Mouse (Mus musculus): ENCODE data around the gene Rassf1. TPM values are rescaled to one million over a fixed set of nuclear protein-coding genes. Genes with fewer than 3 reads are reported as not detected.

Gene Rassf1
- polyA plus RNA-seq, 1 experiment from 2014 or later: 41.3 TPM

DNA sequence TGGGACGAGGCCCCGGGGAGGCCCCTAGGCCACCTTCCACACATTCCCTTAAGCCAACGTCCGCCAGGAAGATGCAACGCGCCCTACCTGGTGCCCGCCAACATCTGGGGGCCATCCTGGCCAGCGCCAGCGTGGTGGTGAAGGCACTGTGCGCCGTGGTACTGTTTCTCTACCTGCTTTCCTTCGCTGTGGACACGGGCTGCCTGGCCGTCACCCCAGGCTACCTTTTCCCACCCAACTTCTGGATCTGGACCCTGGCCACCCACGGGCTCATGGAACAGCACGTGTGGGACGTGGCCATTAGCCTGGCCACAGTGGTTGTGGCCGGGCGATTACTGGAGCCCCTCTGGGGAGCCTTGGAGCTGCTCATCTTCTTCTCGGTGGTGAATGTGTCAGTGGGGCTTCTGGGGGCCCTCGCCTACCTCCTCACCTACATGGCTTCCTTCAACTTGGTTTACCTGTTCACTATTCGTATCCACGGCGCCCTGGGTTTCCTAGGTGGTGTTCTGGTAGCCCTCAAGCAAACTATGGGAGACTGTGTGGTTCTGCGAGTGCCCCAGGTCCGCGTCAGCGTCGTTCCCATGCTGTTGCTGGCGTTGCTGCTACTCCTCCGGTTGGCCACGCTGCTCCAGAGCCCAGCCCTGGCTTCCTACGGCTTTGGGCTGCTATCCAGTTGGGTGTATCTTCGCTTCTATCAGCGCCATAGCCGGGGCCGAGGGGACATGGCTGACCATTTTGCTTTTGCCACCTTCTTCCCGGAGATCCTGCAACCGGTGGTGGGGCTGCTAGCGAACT is 16.8 kb upstream of the Rassf1 start:
- WGBS: 1% methylated on average over 40 of the region's 40 CpGs
- DNase-seq (ENCODE audit: low spot score) (no peak), ATAC-seq (ENCODE audit: insufficient read depth, low FRiP score, low TSS enrichment) (peak; percentile 15; the same call in 1 of the 2 replicates)
- Histone ChIP-seq H3K27me3 (ENCODE audit: control insufficient read depth, insufficient read depth, low read length) (no peaks in the 10 kb centered on the region), H3K4me3 (ENCODE audit: low read depth, low read length) (peak overlapping the region; percentile 68), H3K4me1 (ENCODE audit: control insufficient read depth, insufficient read depth, low read length) (peaks cover 27% of the 10 kb centered on the region), H3K4me2 (ENCODE audit: low read depth) (peak overlapping the region; percentile 100), H3K9me3 (ENCODE audit: control insufficient read depth, low read length) (no peaks in the 10 kb centered on the region), H3K9ac (ENCODE audit: low read length) (peak overlapping the region; percentile 82), H3K27ac (ENCODE audit: low read depth, low read length) (no peak overlapping the region), H3K36me3 (ENCODE audit: control insufficient read depth, insufficient read depth, low read length) (peaks cover 12% of the 10 kb centered on the region; the same call in 1 of the 2 replicates)

GRCm38 (mm10) chr9:107538231-107538630 is 13.1 kb upstream of the Rassf1 start:
- no peak overlapping the region for H3K27ac ChIP-seq (ENCODE audit: low read depth, low read length)
- DNase-seq (ENCODE audit: low spot score) (no peak), ATAC-seq (ENCODE audit: insufficient read depth, low FRiP score, low TSS enrichment) (no peak)
- H3K4me1 ChIP-seq (ENCODE audit: control insufficient read depth, insufficient read depth, low read length): peaks cover 40% of the 10 kb centered on the region
- H3K4me2 ChIP-seq (ENCODE audit: low read depth): no peak overlapping the region
- WGBS: 95% methylated on average over 7 of the region's 7 CpGs
- no peak overlapping the region for H3K9ac ChIP-seq (ENCODE audit: low read length)
- H3K4me3 ChIP-seq (ENCODE audit: low read depth, low read length): no peak overlapping the region
- H3K36me3 ChIP-seq (ENCODE audit: control insufficient read depth, insufficient read depth, low read length): peaks cover 15% of the 10 kb centered on the region; the same call in 1 of the 2 replicates
- no peaks in the 10 kb centered on the region for H3K9me3 ChIP-seq (ENCODE audit: control insufficient read depth, low read length)
- no peaks in the 10 kb centered on the region for H3K27me3 ChIP-seq (ENCODE audit: control insufficient read depth, insufficient read depth, low read length)

GRCm38 (mm10) chr9:107538711-107539110 is 12.6 kb upstream of the Rassf1 start:
- ATAC-seq (ENCODE audit: insufficient read depth, low FRiP score, low TSS enrichment) (no peak), DNase-seq (ENCODE audit: low spot score) (no peak)
- no peak overlapping the region for H3K4me2 ChIP-seq (ENCODE audit: low read depth)
- no peak overlapping the region for H3K4me3 ChIP-seq (ENCODE audit: low read depth, low read length)
- peaks cover 40% of the 10 kb centered on the region for H3K4me1 ChIP-seq (ENCODE audit: control insufficient read depth, insufficient read depth, low read length)
- H3K9me3 ChIP-seq (ENCODE audit: control insufficient read depth, low read length): no peaks in the 10 kb centered on the region
- no peaks in the 10 kb centered on the region for H3K27me3 ChIP-seq (ENCODE audit: control insufficient read depth, insufficient read depth, low read length)
- H3K27ac ChIP-seq (ENCODE audit: low read depth, low read length): no peak overlapping the region
- no peak overlapping the region for H3K9ac ChIP-seq (ENCODE audit: low read length)
- WGBS: 91% methylated on average over 3 of the region's 3 CpGs
- H3K36me3 ChIP-seq (ENCODE audit: control insufficient read depth, insufficient read depth, low read length): peaks cover 15% of the 10 kb centered on the region; the same call in 1 of the 2 replicates

GRCm38 (mm10) chr9:107539940-107540339 is 11.4 kb upstream of the Rassf1 start:
- ATAC-seq (ENCODE audit: insufficient read depth, low FRiP score, low TSS enrichment) (no peak), DNase-seq (ENCODE audit: low spot score) (no peak)
- no peak overlapping the region for H3K9ac ChIP-seq (ENCODE audit: low read length)
- H3K27me3 ChIP-seq (ENCODE audit: control insufficient read depth, insufficient read depth, low read length): no peaks in the 10 kb centered on the region
- WGBS: 94% methylated on average over 8 of the region's 8 CpGs
- no peak overlapping the region for H3K4me3 ChIP-seq (ENCODE audit: low read depth, low read length)
- no peaks in the 10 kb centered on the region for H3K9me3 ChIP-seq (ENCODE audit: control insufficient read depth, low read length)
- peaks cover 15% of the 10 kb centered on the region; the same call in 1 of the 2 replicates for H3K36me3 ChIP-seq (ENCODE audit: control insufficient read depth, insufficient read depth, low read length)
- H3K4me1 ChIP-seq (ENCODE audit: control insufficient read depth, insufficient read depth, low read length): peaks cover 35% of the 10 kb centered on the region
- no peak overlapping the region for H3K4me2 ChIP-seq (ENCODE audit: low read depth)
- no peak overlapping the region for H3K27ac ChIP-seq (ENCODE audit: low read depth, low read length)

GRCm38 (mm10) chr9:107540420-107540819 is 10.9 kb upstream of the Rassf1 start:
- Histone ChIP-seq H3K9ac (ENCODE audit: low read length) (no peak overlapping the region), H3K4me3 (ENCODE audit: low read depth, low read length) (no peak overlapping the region), H3K4me1 (ENCODE audit: control insufficient read depth, insufficient read depth, low read length) (peaks cover 30% of the 10 kb centered on the region), H3K27ac (ENCODE audit: low read depth, low read length) (no peak overlapping the region), H3K36me3 (ENCODE audit: control insufficient read depth, insufficient read depth, low read length) (peaks cover 16% of the 10 kb centered on the region), H3K27me3 (ENCODE audit: control insufficient read depth, insufficient read depth, low read length) (no peaks in the 10 kb centered on the region), H3K9me3 (ENCODE audit: control insufficient read depth, low read length) (no peaks in the 10 kb centered on the region), H3K4me2 (ENCODE audit: low read depth) (no peak overlapping the region)
- no peak for DNase-seq (ENCODE audit: low spot score)
- WGBS: 72% methylated on average over 4 of the region's 4 CpGs
- no peak for ATAC-seq (ENCODE audit: insufficient read depth, low FRiP score, low TSS enrichment)

DNA sequence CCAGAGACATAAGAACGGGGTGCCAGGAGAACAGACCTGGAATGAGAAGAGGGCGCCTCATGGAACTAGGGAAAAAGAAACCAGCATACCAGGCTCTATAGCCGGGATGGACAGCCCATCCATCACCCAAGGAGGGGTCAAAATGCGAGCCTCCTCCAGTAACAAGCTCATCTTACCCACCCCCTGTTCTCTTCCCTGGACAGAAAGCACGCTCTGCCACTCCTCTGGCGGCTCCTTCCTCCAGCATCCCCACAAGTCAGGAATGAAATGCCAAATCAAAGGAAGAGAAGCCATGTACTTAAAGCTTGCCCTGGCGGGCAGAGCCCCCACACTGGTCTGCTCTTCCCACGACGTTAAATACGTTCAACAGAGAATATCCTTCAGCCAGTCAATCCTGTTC is 10.3 kb upstream of the Rassf1 start:
- peaks cover 16% of the 10 kb centered on the region for H3K36me3 ChIP-seq (ENCODE audit: control insufficient read depth, insufficient read depth, low read length)
- 31% methylated on average over 10 of the region's 10 CpGs for WGBS
- no peaks in the 10 kb centered on the region for H3K9me3 ChIP-seq (ENCODE audit: control insufficient read depth, low read length)
- peak overlapping the region; percentile 85 for H3K4me2 ChIP-seq (ENCODE audit: low read depth)
- ATAC-seq (ENCODE audit: insufficient read depth, low FRiP score, low TSS enrichment): no peak
- no peak for DNase-seq (ENCODE audit: low spot score)
- H3K27me3 ChIP-seq (ENCODE audit: control insufficient read depth, insufficient read depth, low read length): no peaks in the 10 kb centered on the region
- no peak overlapping the region; the same call in 1 of the 2 replicates for H3K9ac ChIP-seq (ENCODE audit: low read length)
- H3K27ac ChIP-seq (ENCODE audit: low read depth, low read length): no peak overlapping the region
- H3K4me1 ChIP-seq (ENCODE audit: control insufficient read depth, insufficient read depth, low read length): peaks cover 24% of the 10 kb centered on the region
- peak overlapping the region; percentile 52 for H3K4me3 ChIP-seq (ENCODE audit: low read depth, low read length)

DNA sequence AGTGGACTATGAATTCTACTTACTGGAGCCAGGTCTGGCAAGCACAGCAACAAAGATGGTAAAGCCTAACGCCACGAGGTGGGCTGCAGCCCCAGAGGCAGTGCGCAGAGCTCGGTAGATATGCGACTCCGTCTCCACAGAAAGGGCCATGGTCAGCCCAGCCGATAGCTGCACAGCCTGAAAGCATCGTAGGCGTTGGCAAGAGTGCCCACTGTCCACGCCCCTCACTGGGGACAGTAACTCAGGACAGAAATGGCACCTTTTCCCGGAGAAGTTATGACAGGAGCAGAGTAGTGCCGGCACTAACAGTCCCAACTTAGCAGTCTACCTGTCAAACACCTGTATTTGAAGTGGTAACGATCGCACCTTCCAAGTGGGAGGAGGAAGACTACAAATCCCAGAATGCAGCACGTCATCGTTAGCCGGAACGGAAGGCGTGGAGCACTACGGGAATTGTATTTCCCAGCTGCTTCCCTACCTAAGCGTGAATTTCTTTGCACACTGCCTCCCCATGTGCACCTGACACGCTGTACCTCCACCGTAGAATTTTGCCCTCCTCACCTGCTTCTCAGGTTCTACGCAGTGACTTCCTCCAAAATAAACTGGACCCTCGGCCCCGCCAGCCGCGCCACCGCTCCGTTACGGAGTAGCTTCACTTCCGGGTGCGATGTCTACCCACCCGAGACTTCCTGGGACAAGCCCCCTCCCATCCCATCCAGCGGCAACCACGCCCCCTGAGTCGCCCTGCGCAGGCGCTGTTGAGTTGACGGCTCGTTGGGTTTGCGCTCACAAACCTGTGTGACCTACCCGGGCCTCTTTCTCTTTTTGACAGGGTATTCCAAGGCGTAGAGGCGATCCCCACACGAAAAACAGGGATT is 9.6 kb upstream of the Rassf1 start, which contains the start of the genes Cyb561d2 and Nprl2:
Cyb561d2 (minus strand) TSS at position 720 of the 878 bp plus-strand sequence.
Nprl2 (plus strand) TSS at position 753 of the 878 bp plus-strand sequence.
- H3K27me3 ChIP-seq (ENCODE audit: control insufficient read depth, insufficient read depth, low read length): no peaks in the 10 kb centered on the region
- H3K36me3 ChIP-seq (ENCODE audit: control insufficient read depth, insufficient read depth, low read length): peaks cover 16% of the 10 kb centered on the region
- H3K9ac ChIP-seq (ENCODE audit: low read length): peak within 1 kb of the TSS; percentile 65
- peak; percentile 81 for ATAC-seq (ENCODE audit: insufficient read depth, low FRiP score, low TSS enrichment)
- DNase-seq (ENCODE audit: low spot score): peak; percentile 96
- peaks cover 19% of the 10 kb centered on the region for H3K4me1 ChIP-seq (ENCODE audit: control insufficient read depth, insufficient read depth, low read length)
- no peak within 1 kb of the TSS; the same call in 1 of the 2 replicates for H3K27ac ChIP-seq (ENCODE audit: low read depth, low read length)
- peak within 1 kb of the TSS; percentile 85 for H3K4me2 ChIP-seq (ENCODE audit: low read depth)
- WGBS: under 1% methylated on average over 46 of the region's 46 CpGs
- H3K4me3 ChIP-seq (ENCODE audit: low read depth, low read length): peak within 1 kb of the TSS; percentile 52
- no peaks in the 10 kb centered on the region for H3K9me3 ChIP-seq (ENCODE audit: control insufficient read depth, low read length)

- Histone ChIP-seq H3K36me3 (ENCODE audit: control insufficient read depth, insufficient read depth, low read length) (peaks cover 16% of the 10 kb centered on the region), H3K9me3 (ENCODE audit: control insufficient read depth, low read length) (no peaks in the 10 kb centered on the region), H3K27me3 (ENCODE audit: control insufficient read depth, insufficient read depth, low read length) (no peaks in the 10 kb centered on the region), H3K9ac (ENCODE audit: low read length) (peak overlapping the region; percentile 65), H3K4me2 (ENCODE audit: low read depth) (peak overlapping the region; percentile 85), H3K4me3 (ENCODE audit: low read depth, low read length) (peak overlapping the region; percentile 52), H3K4me1 (ENCODE audit: control insufficient read depth, insufficient read depth, low read length) (peaks cover 20% of the 10 kb centered on the region), H3K27ac (ENCODE audit: low read depth, low read length) (no peak overlapping the region)
- 2% methylated on average over 11 of the region's 11 CpGs for WGBS
- no peak for ATAC-seq (ENCODE audit: insufficient read depth, low FRiP score, low TSS enrichment)
- no peak for DNase-seq (ENCODE audit: low spot score)
These were observed 9.0 kb upstream of the Rassf1 start for GRCm38 (mm10) chr9:107542352-107542686.

All from neural tube, embryonic 11.5 days (tissue).